Mouse (Mus musculus): Measurements from ENCODE around the gene Lcn5. TPM values are rescaled to one million over a fixed set of nuclear protein-coding genes. Genes with fewer than 3 reads are reported as not detected.
A peak's percentile ranks its signal among the peaks of the same experiment; 100 is the strongest.

Lcn5 gene
- polyA plus RNA-seq, 1 experiment, result not detected

DNA sequence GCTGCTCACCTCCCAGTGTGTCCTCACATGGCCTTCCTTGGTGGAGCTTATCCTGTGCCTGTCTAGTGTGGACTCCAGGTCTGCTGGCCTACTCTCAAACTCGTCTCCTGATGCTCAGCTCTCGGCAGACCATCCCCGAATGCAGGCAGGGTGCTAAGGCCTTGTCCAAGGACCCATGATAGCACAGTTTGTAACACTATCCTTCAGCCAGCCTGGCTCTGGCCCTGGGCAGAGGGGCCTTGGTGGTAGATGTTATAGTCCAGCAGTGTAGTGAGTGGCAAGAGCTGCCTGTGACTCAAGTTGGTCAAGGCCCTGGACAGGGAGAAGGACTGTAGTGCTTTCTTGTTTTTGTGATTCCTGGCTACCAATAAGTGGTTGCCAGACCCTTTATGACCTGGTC is 24.1 kb upstream of the Lcn5 start:
- no peak overlapping the region for H3K27ac ChIP-seq (ENCODE audit: insufficient read depth, low read length)
- TF ChIP-seq CTCF (IDR thresholded peaks at IDR 0.05; ENCODE audit: extremely low read depth, insufficient read depth, low read length) (no peak), POLR2A (IDR thresholded peaks at IDR 0.05; ENCODE audit: extremely low read depth, insufficient read depth, low read length) (no peak)
- H3K4me1 ChIP-seq (ENCODE audit: control insufficient read depth, insufficient read depth, low read length), result no peaks in the 10 kb centered on the region
- H3K4me3 ChIP-seq (ENCODE audit: insufficient read depth, low read length), result no peak overlapping the region

DNA sequence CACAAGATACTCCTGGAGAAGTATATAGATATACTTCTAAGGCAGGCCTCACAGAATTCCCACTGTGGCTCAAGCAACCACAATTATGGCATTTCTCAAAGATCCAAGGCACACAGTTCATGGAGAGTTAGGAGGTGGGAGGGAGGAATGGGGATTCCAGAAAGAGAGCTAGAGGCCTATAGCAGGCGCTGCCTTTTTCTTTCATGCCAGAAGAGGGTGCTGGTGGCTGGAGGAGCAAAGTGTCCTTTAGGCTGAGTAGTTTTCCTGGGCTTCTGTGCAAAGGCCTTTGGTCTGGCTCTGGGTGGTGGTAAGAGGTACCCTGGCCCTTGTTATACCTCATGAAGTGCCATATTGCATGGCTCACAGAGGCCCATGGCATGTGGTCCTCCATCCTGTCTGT is 23.7 kb upstream of the Lcn5 start:
- peak; percentile 40 for TF ChIP-seq CTCF (IDR thresholded peaks at IDR 0.05; ENCODE audit: extremely low read depth, insufficient read depth, low read length)
- no peak for TF ChIP-seq POLR2A (IDR thresholded peaks at IDR 0.05; ENCODE audit: extremely low read depth, insufficient read depth, low read length)
- no peak overlapping the region for H3K27ac ChIP-seq (ENCODE audit: insufficient read depth, low read length)
- no peaks in the 10 kb centered on the region for H3K4me1 ChIP-seq (ENCODE audit: control insufficient read depth, insufficient read depth, low read length)
- no peak overlapping the region for H3K4me3 ChIP-seq (ENCODE audit: insufficient read depth, low read length)

DNA sequence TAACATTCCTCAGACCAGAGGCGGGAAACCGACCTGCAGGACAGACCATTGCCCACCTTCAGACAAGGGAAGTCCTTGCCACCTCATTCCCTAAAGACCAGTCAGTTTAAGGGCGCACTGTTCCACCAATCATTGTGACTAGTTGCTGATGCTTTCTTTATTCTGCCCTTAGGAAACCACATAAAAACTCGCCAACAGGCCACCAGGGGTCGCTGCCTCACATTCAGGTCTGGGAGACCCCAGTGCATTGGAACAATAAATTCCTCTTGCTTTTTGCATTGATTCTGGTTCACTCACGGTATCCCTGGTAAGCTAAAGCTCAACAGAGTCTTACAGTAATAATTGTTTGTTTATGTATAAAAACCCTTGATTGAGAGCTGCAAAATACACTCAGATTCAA is 17.9 kb upstream of the Lcn5 start:
- H3K4me1 ChIP-seq (ENCODE audit: control insufficient read depth, insufficient read depth, low read length), result no peaks in the 10 kb centered on the region
- H3K27ac ChIP-seq (ENCODE audit: insufficient read depth, low read length), result no peak overlapping the region
- H3K4me3 ChIP-seq (ENCODE audit: insufficient read depth, low read length), result no peak overlapping the region
- TF ChIP-seq CTCF (IDR thresholded peaks at IDR 0.05; ENCODE audit: extremely low read depth, insufficient read depth, low read length), result peak; percentile 55
- no peak for TF ChIP-seq POLR2A (IDR thresholded peaks at IDR 0.05; ENCODE audit: extremely low read depth, insufficient read depth, low read length)

DNA sequence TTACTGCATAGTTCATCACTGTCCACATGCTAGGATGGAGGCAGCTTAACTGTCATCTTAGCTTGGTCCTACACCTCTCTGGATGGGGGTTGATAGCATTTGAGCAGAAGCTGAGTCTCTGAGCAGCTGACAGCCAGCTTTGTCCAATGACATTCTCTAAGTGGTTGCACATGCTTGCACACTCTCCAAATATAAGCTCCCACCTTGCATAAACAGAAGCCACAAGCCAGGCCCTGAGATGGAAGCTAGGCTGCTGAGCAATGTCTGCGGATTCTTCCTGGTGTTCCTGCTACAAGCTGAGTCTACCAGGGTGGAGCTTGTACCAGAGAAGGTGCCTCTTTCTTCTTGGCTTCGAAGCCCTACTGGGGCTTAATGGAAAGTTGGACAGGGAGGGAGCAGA is 4.8 kb upstream of the Lcn5 start, which contains the start of gene Lcn8:
Gene Lcn8 (plus strand): TSS at position 219 of the 400 bp plus-strand sequence.
- H3K27ac ChIP-seq (ENCODE audit: insufficient read depth, low read length), result no peak within 1 kb of the TSS
- TF ChIP-seq CTCF (IDR thresholded peaks at IDR 0.05; ENCODE audit: extremely low read depth, insufficient read depth, low read length), result no peak
- H3K4me1 ChIP-seq (ENCODE audit: control insufficient read depth, insufficient read depth, low read length), result no peaks in the 10 kb centered on the region; the same call in 1 of the 2 replicates
- H3K4me3 ChIP-seq (ENCODE audit: insufficient read depth, low read length), result no peak within 1 kb of the TSS

DNA sequence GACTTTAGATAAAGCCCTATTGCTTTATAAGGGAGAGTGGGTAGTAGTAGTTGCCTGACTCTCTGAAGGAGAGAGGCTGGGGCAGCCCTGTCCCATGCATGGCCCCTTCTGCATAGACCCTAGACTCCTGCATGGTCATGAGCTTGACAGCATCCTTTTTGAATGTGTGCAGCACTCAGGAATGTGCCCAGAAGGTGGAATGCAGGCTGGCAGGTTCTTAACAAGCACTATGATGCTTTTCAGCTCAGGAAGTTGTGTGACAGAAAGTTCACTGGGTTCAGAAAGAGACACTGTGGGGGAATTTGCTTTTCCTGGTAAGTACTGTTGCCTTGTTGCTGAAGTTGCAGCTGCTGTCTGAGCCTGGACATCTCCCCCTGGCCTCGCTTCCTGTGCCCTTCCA is 3.2 kb upstream of the Lcn5 start:
- Histone ChIP-seq H3K4me1 (ENCODE audit: control insufficient read depth, insufficient read depth, low read length) (no peaks in the 10 kb centered on the region; the same call in 1 of the 2 replicates), H3K4me3 (ENCODE audit: insufficient read depth, low read length) (no peak overlapping the region), H3K27ac (ENCODE audit: insufficient read depth, low read length) (no peak overlapping the region)
- no peak for TF ChIP-seq CTCF (IDR thresholded peaks at IDR 0.05; ENCODE audit: extremely low read depth, insufficient read depth, low read length)
- TF ChIP-seq POLR2A (IDR thresholded peaks at IDR 0.05; ENCODE audit: extremely low read depth, insufficient read depth, low read length), result no peak

DNA sequence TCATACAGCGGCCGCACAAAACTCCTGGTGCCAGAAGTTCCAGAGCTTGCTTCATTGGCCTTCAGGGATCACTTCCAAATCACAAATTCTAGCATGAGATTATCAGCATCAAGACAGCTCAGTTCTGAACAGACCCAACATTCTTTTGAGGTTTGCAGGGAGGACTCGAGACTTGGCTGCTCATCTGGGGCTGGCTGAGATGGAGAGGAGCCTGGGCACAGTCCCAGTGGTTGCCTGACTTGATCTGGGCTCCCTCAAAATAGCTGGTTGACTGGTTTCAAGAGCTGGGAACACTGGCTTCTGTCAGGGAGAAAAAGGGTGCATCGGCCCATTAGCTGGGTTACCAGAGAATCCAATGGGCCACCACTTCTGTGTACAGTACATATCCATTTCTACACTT is 1.1 kb upstream of the Lcn5 start:
- Histone ChIP-seq H3K27ac (ENCODE audit: insufficient read depth, low read length) (no peak overlapping the region), H3K4me3 (ENCODE audit: insufficient read depth, low read length) (no peak overlapping the region), H3K4me1 (ENCODE audit: control insufficient read depth, insufficient read depth, low read length) (no peaks in the 10 kb centered on the region; the same call in 1 of the 2 replicates)
- TF ChIP-seq POLR2A (IDR thresholded peaks at IDR 0.05; ENCODE audit: extremely low read depth, insufficient read depth, low read length) (no peak), CTCF (IDR thresholded peaks at IDR 0.05; ENCODE audit: extremely low read depth, insufficient read depth, low read length) (no peak)

DNA sequence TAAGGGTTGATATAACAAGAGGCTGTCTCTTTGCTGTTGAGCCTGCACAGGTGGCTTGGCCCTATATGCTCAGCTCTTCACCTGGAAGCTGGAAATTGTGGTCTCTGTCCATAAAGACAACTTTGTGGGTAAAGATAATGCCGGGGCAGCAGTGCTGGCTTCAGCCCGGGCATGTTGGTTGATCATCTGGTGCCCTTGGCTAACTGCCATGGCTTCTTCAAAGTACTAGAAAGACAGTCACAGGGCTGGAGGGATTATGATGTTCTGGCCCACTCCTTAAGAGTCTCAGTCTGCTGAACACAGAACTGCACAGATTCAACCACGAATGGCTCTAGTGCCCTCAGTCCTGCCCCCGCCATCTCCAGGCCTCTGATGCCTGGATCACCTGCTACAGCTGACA is 506 bp upstream of the Lcn5 start:
- TF ChIP-seq CTCF (IDR thresholded peaks at IDR 0.05; ENCODE audit: extremely low read depth, insufficient read depth, low read length), result no peak
- TF ChIP-seq POLR2A (IDR thresholded peaks at IDR 0.05; ENCODE audit: extremely low read depth, insufficient read depth, low read length), result no peak
- H3K4me1 ChIP-seq (ENCODE audit: control insufficient read depth, insufficient read depth, low read length), result no peaks in the 10 kb centered on the region; the same call in 1 of the 2 replicates
- no peak overlapping the region for H3K27ac ChIP-seq (ENCODE audit: insufficient read depth, low read length)
- no peak overlapping the region for H3K4me3 ChIP-seq (ENCODE audit: insufficient read depth, low read length)

DNA sequence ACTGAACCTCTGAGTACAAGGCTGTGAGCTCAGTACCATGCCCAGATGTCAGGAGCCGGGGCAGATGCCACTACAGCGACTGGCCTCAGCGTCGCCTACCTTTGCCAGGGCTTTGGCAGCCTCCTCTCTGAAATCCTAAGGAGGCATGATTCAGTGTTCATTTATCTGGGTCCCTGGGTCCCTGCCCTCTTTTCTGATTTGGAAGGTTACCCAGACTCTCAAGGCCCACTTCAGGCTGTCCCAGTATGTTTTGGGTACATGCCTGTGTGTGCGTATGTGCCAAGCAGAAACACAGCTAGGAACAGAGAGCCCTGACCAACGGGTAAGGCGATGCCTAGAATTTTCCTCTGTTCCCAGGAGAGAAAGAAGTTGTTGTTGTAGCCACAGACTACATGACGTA is 2.5 kb downstream of the Lcn5 start:
- no peaks in the 10 kb centered on the region; the same call in 1 of the 2 replicates for H3K4me1 ChIP-seq (ENCODE audit: control insufficient read depth, insufficient read depth, low read length)
- no peak overlapping the region for H3K4me3 ChIP-seq (ENCODE audit: insufficient read depth, low read length)
- TF ChIP-seq POLR2A (IDR thresholded peaks at IDR 0.05; ENCODE audit: extremely low read depth, insufficient read depth, low read length), result no peak
- no peak for TF ChIP-seq CTCF (IDR thresholded peaks at IDR 0.05; ENCODE audit: extremely low read depth, insufficient read depth, low read length)

DNA sequence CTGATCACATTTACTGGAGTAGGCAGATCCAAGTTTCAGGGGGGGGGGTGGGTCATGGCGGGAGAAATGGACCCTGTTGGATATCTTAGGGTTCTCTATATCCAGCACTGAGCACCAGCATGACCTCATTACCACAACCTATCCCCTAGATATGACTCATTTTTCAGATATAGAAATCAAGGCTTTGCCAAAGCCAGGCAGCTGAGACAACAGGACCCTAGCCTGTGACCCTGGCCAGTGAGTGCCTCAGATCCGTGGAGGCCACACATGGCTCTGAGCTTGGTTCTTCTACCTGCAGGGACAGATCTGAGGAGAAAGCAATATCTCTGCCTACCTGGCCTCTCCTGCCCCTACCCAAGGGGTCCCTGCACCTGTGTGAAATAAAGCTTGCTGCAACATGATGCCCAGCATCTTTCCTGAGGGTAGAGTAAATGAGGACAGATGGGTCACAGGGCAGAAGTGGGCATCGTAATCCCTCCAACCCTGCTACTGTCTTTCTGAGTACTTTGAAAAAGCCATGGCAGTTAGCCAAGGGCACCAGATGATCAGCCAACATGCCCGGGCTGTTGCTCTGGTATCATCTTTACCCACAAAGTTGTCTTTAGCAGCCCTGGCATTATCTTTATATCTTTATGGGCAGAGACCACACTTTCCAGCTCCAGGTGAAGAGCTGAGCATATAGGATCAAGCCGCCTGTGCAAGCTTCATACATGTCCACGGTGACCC is 3.7 kb downstream of the Lcn5 start:
- TF ChIP-seq POLR2A (IDR thresholded peaks at IDR 0.05; ENCODE audit: extremely low read depth, insufficient read depth, low read length), result no peak
- TF ChIP-seq CTCF (IDR thresholded peaks at IDR 0.05; ENCODE audit: extremely low read depth, insufficient read depth, low read length), result no peak
- H3K4me1 ChIP-seq (ENCODE audit: control insufficient read depth, insufficient read depth, low read length), result no peaks in the 10 kb centered on the region; the same call in 1 of the 2 replicates
- H3K27ac ChIP-seq (ENCODE audit: insufficient read depth, low read length), result no peak overlapping the region
- H3K4me3 ChIP-seq (ENCODE audit: insufficient read depth, low read length), result no peak overlapping the region

More for the DNA sequence above, 2.5 kb downstream of the Lcn5 start:
- no peak overlapping the region for H3K27ac ChIP-seq (ENCODE audit: insufficient read depth, low read length)

DNA sequence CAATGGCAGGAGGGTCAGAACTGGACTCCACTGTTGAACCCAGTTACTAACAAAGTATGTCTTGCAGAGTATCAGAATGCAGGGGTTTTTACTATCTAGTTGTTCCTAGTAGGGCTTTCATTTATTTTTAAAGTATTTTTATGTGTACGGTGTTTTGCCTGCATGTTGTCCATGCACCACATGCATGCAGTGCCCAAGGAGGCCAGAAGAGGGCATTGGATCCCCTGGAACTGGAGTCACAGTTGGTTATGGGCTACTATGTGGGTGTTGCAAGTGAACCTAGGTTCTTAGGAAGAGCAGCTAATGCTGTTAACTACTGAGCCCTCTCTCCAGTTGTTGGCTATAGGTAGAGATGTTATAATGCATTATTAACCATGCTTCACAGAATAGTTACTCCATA is 5.8 kb downstream of the Lcn5 start:
- no peak overlapping the region for H3K4me3 ChIP-seq (ENCODE audit: insufficient read depth, low read length)
- TF ChIP-seq POLR2A (IDR thresholded peaks at IDR 0.05; ENCODE audit: extremely low read depth, insufficient read depth, low read length) (no peak), CTCF (IDR thresholded peaks at IDR 0.05; ENCODE audit: extremely low read depth, insufficient read depth, low read length) (peak; percentile 67)
- no peak overlapping the region for H3K27ac ChIP-seq (ENCODE audit: insufficient read depth, low read length)
- H3K4me1 ChIP-seq (ENCODE audit: control insufficient read depth, insufficient read depth, low read length), result no peaks in the 10 kb centered on the region
